Mouse (Mus musculus): Measurements from ENCODE around the gene Ralgps1. TPM values are rescaled to one million over a fixed set of nuclear protein-coding genes. Genes with fewer than 3 reads are reported as not detected.
A peak's percentile ranks its signal among the peaks of the same experiment; 100 is the strongest.

Gene Ralgps1
- polyA plus RNA-seq, 1 experiment = 66.0 TPM

- no peak overlapping the region for H3K27ac ChIP-seq (ENCODE audit: insufficient read depth, low read length)
- H3K4me1 ChIP-seq (ENCODE audit: control insufficient read depth, insufficient read depth, low read length) = 0 out of 2 replicates have a peak, but pooled peaks cover 2% of the 10 kb centered on the region
- H3K4me3 ChIP-seq (ENCODE audit: insufficient read depth, low read length) = no peak overlapping the region
- no peak for TF ChIP-seq POLR2A (IDR thresholded peaks at IDR 0.05; ENCODE audit: extremely low read depth, insufficient read depth, low read length)
- no peak for TF ChIP-seq CTCF (IDR thresholded peaks at IDR 0.05; ENCODE audit: extremely low read depth, insufficient read depth, low read length)
Observed at GRCm38 (mm10) chr2:33279758-33280157, 91.5 kb downstream of the Ralgps1 start.

DNA sequence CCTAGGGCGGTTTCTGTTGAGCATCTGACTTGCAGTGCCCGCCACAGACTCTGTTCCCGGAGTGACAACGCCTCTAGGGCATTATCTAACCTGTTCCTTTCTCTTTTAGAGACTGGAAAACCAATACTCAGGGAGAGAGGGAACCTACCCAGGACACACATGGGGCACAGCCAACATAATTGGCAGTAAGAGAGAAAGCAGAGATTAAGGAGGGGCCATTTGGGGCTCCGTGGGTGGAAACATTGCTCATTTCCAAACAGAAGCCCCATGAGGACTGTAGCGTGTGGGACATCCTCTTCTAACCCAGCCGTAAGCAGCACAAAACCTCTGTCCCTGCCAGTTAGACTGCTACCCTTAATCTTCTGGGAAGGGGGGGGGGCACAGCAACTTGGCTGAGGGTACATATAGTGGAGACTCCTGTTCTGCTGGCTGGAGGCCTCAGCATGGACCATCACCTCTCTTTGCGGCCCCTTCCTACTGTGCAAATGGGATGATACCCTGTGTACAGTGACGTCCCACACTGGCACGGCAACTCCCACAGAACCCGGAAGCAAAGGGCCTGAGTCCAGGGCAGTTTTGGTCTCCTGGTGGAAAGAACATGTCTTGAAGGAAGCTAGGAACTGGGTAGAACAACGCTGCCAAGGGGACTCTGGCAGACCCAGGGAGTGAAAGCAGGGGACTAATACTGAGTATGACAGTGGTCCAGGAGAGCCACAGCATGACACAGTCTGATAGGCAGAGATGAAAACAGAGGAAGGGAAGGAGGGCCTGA is 96.4 kb downstream of the Ralgps1 start:
- TF ChIP-seq CTCF (IDR thresholded peaks at IDR 0.05; ENCODE audit: extremely low read depth, insufficient read depth, low read length) (no peak), POLR2A (IDR thresholded peaks at IDR 0.05; ENCODE audit: extremely low read depth, insufficient read depth, low read length) (no peak)
- H3K4me3 ChIP-seq (ENCODE audit: insufficient read depth, low read length) = no peak overlapping the region
- no peak overlapping the region for H3K27ac ChIP-seq (ENCODE audit: insufficient read depth, low read length)
- peaks cover 14% of the 10 kb centered on the region for H3K4me1 ChIP-seq (ENCODE audit: control insufficient read depth, insufficient read depth, low read length)

DNA sequence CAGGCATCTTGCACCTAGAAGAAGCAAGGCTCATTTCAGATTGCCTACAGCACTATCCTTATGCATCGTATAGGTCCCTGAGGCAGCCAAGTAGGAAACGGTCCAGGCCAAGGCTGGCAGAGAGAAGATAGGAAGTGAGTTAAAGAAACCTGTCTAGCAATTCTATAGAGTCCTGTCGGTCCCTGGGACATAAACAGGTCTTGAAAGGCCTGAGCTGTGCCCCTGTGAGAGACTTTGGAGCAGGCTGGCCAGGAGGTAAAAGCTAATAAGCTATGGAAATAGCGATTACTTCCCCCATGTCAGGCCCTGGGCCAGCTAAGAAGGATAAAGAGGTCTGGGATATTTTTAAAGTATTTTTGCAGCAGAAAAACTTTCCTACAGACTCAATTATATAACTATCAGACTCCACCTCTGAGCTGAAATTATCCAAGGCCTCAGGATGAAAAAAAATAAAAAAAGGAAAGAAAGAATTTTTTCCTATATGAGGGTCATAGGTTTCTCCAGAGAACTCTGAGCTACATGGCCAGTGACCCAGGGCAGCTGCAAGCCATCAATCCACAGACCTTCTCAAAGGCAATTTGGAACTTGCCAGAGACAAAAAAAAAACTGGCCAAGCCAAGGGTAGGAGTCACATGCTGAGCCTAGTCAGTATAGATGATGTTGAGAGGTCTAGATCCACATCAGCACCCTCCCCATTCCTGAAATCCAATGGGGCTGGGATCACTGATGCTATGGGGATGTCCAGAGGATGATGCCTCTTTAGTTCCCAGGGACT is 98.4 kb downstream of the Ralgps1 start:
- TF ChIP-seq CTCF (IDR thresholded peaks at IDR 0.05; ENCODE audit: extremely low read depth, insufficient read depth, low read length) (no peak), POLR2A (IDR thresholded peaks at IDR 0.05; ENCODE audit: extremely low read depth, insufficient read depth, low read length) (no peak)
- H3K4me3 ChIP-seq (ENCODE audit: insufficient read depth, low read length) = no peak overlapping the region
- peaks cover 24% of the 10 kb centered on the region for H3K4me1 ChIP-seq (ENCODE audit: control insufficient read depth, insufficient read depth, low read length)
- peak overlapping the region; percentile 52; the same call in 1 of the 2 replicates for H3K27ac ChIP-seq (ENCODE audit: insufficient read depth, low read length)

GRCm38 (mm10) chr2:33271511-33271910 is 99.8 kb downstream of the Ralgps1 start:
- no peak for TF ChIP-seq POLR2A (IDR thresholded peaks at IDR 0.05; ENCODE audit: extremely low read depth, insufficient read depth, low read length)
- TF ChIP-seq CTCF (IDR thresholded peaks at IDR 0.05; ENCODE audit: extremely low read depth, insufficient read depth, low read length) = no peak
- Histone ChIP-seq H3K27ac (ENCODE audit: insufficient read depth, low read length) (no peak overlapping the region), H3K4me3 (ENCODE audit: insufficient read depth, low read length) (no peak overlapping the region), H3K4me1 (ENCODE audit: control insufficient read depth, insufficient read depth, low read length) (peaks cover 26% of the 10 kb centered on the region)

DNA sequence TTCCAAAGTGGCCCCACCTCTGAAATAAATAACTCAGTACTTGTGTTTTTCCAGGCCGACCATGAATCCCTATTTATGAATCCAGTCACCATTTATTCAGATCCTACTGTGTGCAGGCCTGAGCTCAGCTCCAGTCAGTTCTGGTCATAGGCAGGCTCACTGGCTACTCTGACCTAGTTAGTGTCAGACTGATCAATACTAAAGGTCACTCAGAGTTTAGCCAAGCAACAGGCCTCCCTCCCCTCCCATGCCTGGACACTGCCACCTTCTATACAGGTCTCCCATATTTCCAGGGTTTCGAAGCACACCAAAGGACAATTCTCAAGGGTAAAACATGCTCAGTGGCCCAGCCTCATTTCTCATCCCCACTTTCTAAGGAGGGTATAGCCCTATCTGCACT is 100.7 kb downstream of the Ralgps1 start:
- Histone ChIP-seq H3K4me1 (ENCODE audit: control insufficient read depth, insufficient read depth, low read length) (peaks cover 27% of the 10 kb centered on the region), H3K27ac (ENCODE audit: insufficient read depth, low read length) (no peak overlapping the region), H3K4me3 (ENCODE audit: insufficient read depth, low read length) (no peak overlapping the region)
- no peak for TF ChIP-seq POLR2A (IDR thresholded peaks at IDR 0.05; ENCODE audit: extremely low read depth, insufficient read depth, low read length)

DNA sequence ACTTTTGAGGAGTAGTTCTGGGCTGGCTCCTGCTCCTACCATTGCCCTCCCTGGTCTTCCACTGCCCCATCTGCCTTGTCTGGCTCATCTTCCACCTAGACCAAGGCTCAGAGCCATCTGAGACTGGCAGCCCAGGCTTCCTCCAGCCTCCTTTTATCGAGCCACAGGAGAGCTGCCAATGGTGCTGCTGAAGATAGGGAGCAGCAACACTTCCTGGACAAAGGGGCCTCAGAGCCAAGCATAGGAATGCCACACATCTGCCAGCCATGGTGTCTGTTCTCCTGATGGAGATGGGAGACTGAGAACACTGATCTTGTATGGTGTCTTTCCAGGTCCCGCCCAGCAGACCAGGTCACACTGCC is 102.2 kb downstream of the Ralgps1 start:
- Histone ChIP-seq H3K27ac (ENCODE audit: insufficient read depth, low read length) (no peak overlapping the region), H3K4me3 (ENCODE audit: insufficient read depth, low read length) (no peak overlapping the region), H3K4me1 (ENCODE audit: control insufficient read depth, insufficient read depth, low read length) (peaks cover 31% of the 10 kb centered on the region)
- no peak for TF ChIP-seq CTCF (IDR thresholded peaks at IDR 0.05; ENCODE audit: extremely low read depth, insufficient read depth, low read length)
- no peak for TF ChIP-seq POLR2A (IDR thresholded peaks at IDR 0.05; ENCODE audit: extremely low read depth, insufficient read depth, low read length)

- TF ChIP-seq CTCF (IDR thresholded peaks at IDR 0.05; ENCODE audit: extremely low read depth, insufficient read depth, low read length) (no peak), POLR2A (IDR thresholded peaks at IDR 0.05; ENCODE audit: extremely low read depth, insufficient read depth, low read length) (no peak)
- no peak overlapping the region for H3K4me3 ChIP-seq (ENCODE audit: insufficient read depth, low read length)
- peaks cover 30% of the 10 kb centered on the region for H3K4me1 ChIP-seq (ENCODE audit: control insufficient read depth, insufficient read depth, low read length)
- 0 out of 2 replicates have a peak overlapping the region, but pooled peaks have one; percentile 40 for H3K27ac ChIP-seq (ENCODE audit: insufficient read depth, low read length)
Observed at GRCm38 (mm10) chr2:33268384-33269131, 102.7 kb downstream of the Ralgps1 start.

GRCm38 (mm10) chr2:33267075-33267474 is 104.2 kb downstream of the Ralgps1 start:
- Histone ChIP-seq H3K4me1 (ENCODE audit: control insufficient read depth, insufficient read depth, low read length) (peaks cover 22% of the 10 kb centered on the region), H3K4me3 (ENCODE audit: insufficient read depth, low read length) (no peak overlapping the region), H3K27ac (ENCODE audit: insufficient read depth, low read length) (no peak overlapping the region)
- no peak for TF ChIP-seq POLR2A (IDR thresholded peaks at IDR 0.05; ENCODE audit: extremely low read depth, insufficient read depth, low read length)
- TF ChIP-seq CTCF (IDR thresholded peaks at IDR 0.05; ENCODE audit: extremely low read depth, insufficient read depth, low read length) = no peak

GRCm38 (mm10) chr2:33265793-33266192 is 105.5 kb downstream of the Ralgps1 start:
- H3K4me3 ChIP-seq (ENCODE audit: insufficient read depth, low read length) = no peak overlapping the region
- no peak overlapping the region for H3K27ac ChIP-seq (ENCODE audit: insufficient read depth, low read length)
- H3K4me1 ChIP-seq (ENCODE audit: control insufficient read depth, insufficient read depth, low read length) = peaks cover 23% of the 10 kb centered on the region
- no peak for TF ChIP-seq CTCF (IDR thresholded peaks at IDR 0.05; ENCODE audit: extremely low read depth, insufficient read depth, low read length)
- TF ChIP-seq POLR2A (IDR thresholded peaks at IDR 0.05; ENCODE audit: extremely low read depth, insufficient read depth, low read length) = no peak
